Mouse (Mus musculus): ENCODE data around the gene Igfbp5.

The Igfbp5 gene

DNA sequence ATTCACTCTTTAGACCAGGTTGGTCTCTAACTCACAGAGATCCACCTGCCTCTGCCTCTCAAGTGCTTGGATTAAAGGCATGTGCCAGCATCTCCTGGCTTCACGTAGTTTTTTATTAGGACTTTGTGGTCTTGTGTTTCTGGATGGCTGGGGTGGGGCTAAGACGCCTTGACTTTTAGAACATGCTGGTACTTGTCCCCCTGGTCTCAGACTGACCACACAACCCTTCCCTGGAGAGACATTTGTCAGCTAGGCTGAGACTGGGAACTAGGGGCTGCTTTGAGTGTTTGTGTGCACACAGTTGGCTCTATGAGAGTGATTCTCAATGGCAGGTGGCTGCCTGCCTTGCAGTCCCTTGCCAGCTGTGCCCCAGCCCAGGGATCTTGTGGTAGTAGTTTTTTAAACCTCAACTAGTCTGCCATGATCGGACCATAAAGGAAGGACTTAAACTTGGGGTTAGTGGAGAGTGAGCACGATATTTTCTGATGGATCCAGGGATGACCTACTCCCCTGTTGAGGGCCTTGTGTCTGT, 26.8 kb downstream of the Igfbp5 start:
- in situ Hi-C loops (cut with MboI) = no loop called here

- in situ Hi-C loops (cut with MboI) = no loop called here
These were observed 30.0 kb downstream of the Igfbp5 start for GRCm38 (mm10) chr1:72844675-72845074.

DNA sequence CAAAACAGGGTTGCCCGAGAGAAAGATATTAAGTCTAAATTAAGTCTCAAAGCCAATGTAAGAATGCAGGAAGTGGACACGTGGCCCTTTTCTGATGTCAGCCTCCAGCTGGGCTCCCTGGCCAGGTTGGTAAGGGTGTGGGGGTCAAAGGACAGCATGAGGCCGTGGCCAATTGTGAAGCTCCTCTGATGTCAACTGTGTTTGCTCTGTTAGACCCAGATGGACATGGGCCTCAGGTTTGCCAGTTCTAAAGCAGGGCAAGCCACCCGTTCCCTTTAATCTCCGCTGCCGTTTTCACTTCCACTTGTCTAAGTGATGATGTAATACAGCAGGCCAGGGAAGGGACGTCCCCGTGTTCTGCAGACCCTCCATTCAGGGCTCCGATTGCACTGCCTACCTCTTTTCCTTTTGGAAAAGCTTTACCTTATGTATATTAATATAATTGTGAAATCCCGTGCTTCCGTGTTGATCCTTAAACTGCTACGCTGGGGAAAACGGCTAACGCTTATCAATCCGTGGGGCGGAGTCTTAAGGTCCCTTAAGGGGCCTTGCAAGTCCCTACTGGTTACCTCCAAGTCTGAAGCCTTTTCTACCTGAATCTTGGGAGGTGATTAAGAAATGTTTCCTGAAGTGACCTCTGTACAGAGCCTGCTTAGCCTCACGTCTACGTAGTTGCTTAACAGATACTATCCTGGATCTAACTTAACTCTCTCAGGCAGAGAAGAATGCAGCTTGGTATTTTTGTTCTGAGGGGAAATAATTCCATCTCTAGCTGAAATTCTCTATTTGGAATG, 31.8 kb downstream of the Igfbp5 start:
- in situ Hi-C loops (cut with MboI) = no loop called here

GRCm38 (mm10) chr1:72839791-72840190, 34.9 kb downstream of the Igfbp5 start:
- in situ Hi-C loops (cut with MboI) = no loop called here

DNA sequence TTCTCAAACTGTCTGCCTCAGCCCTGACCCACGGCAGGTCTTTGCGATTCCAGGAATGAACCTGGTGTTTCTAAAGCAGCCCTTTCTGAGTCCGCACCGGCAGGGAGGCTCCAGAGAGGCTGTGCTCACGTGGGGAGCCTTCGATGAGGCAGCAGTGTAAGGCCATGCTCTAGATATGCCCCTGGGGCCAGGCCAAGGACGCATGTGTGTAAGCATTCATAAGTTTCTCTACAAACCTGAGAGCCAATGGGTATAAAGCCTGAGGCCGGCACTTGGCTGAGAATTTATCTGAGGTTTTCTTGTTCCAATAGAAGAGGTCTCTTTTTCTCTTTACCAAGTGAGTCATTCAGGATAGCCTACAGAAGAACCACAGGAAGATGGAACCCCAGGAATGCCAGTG, 35.3 kb downstream of the Igfbp5 start:
- in situ Hi-C loops (cut with MboI) = no loop called here

DNA sequence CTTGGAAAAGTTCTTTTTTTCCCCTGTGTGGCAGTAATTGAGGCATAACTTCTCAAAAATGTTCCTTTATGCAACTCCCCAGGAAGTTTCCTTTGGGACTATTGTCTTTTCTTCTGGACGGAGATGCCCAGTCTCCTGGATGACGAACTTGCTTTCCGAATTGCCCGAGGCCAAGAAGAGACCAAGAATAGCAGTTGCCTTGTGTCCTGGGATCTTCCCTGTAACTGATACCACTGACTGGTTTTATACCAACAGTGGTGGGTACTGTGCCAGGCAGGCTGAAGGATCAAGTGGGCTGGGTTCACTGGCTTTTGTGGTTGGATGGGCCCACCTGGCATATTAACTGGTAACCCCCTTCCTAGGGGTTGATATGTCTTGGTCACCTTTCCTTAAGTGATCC, 41.1 kb downstream of the Igfbp5 start:
- in situ Hi-C loops (cut with MboI) = no loop called here

DNA sequence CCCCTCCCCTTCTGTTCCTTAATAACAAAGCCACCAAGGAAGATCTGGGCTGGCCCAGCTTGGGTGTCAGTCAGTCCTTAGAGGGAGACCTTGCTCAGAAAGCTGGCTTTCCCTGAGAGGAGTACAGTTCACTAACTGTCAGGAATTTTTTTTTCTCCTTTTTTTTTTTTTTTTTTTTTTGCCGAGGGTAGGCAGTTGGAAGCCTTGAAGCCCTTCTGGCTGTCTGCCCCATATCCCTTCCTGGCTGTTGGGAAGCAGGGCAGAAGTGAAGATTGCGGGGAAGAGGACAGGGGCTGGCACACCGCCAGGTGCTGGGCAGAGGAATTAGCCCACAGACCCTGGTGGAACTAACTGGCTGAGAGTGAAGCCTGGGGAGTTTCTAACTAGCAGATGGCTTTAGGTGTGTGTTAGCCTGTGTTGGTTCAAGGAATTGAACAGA, 42.0 kb downstream of the Igfbp5 start:
- in situ Hi-C loops (cut with MboI) = no loop called here

DNA sequence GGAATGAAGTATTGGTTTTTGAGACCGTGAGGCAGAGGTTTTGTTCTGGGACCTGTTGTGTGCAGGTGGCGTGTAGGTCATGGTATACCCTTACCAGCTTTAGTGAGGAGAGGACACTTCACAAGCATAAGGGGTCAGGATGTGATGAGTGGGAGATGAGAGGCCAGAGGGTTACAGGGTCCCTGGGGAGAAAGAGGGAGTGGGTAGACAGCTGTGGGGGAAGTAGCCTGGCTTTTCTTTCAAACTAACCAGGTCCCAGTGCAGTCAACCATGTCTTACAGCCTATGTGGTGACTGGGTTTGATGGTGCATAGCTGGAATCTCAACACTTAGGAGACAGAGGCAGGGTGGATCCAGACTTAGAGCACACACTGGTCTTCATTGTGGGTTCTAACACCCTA, 44.2 kb downstream of the Igfbp5 start:
- in situ Hi-C loops (cut with MboI) = no loop called here

DNA sequence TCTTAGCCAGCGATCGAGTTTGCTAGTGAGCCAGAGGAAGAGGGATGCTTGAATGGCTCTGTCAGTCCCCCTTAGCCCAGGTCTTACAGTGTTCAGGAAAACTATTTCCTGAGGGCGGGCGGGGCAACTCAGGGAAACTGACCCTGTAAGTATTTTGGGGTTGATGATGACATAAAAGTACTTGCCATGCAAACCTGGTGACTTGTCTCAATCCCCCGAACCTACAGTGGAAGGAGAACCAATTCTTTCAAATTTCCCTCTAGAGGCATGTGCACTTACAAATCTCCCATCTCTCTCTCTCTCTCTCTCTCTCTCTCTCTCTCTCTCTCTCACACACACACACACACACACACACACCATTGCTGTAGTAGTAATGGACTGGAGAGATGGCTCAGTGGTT, 45.8 kb downstream of the Igfbp5 start:
- in situ Hi-C loops (cut with MboI) = no loop called here

GRCm38 (mm10) chr1:72827411-72828315, 47.0 kb downstream of the Igfbp5 start:
- in situ Hi-C loops (cut with MboI) = no loop called here

DNA sequence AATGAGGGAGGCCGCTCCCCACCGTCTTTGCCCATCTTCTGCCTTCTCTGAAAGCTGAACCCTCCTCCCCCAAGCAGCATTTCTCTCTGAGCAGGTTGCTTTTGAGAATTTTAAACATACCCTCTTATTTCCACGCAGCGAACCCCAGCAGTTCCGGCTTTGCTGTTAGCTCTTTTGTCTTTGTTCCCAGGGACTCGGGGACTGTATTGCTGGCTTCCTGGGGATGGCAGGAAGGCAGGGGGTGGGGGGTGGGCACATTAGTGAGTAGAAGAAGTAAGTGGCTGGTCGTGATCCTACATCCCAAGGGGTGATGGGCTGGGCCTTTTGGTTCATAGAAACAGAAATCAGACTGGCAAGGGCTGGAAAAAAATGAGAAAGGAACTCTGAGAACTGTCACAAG, 47.8 kb downstream of the Igfbp5 start:
- in situ Hi-C loops (cut with MboI) = no loop called here

- in situ Hi-C loops (cut with MboI) = no loop called here
These were observed 48.2 kb downstream of the Igfbp5 start for GRCm38 (mm10) chr1:72826446-72826845.

DNA sequence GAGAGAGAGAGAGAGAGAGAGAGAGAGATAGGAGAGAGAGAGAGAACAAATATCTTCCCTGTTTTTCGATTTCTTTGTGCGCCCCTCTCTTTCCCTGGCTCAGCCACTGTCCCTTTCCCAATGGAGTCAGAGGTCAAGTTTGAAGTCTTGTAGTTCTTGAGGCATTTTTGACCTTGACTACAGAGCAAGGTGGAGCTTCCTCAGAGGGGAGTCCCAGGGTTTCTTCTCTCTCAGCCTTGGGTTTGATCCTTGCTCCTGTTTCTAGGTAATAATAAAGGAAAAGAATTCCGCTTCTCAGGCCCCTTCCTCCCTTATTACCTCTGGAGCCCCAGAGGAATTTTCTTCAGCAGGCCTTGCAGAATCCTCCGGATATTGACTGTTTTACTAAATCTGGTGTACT, 48.8 kb downstream of the Igfbp5 start:
- in situ Hi-C loops (cut with MboI) = no loop called here

GRCm38 (mm10) chr1:72825286-72825685, 49.4 kb downstream of the Igfbp5 start:
- in situ Hi-C loops (cut with MboI) = no loop called here

DNA sequence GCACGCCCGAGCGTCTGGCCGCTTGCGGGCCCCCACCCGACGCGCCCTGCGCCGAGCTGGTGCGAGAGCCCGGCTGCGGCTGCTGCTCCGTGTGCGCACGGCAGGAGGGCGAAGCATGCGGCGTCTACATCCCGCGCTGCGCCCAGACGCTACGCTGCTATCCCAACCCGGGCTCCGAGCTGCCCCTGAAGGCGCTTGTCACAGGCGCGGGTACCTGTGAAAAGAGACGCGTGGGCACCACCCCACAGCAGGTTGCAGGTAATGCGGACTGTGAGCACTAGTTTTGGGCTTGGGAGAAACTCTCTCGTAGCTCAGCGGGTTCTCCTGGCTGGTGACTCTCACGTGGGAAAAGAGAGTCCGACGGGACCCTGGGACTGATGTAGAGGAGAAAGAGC, 50.0 kb downstream of the Igfbp5 start:
- in situ Hi-C loops (cut with MboI) = no loop called here

- in situ Hi-C loops (cut with MboI) = no loop called here
These were observed 50.7 kb downstream of the Igfbp5 start, which contains the start of gene Igfbp2 for GRCm38 (mm10) chr1:72823751-72824706. Gene Igfbp2, plus strand, starts transcription at chr1:72824503.

GRCm38 (mm10) chr1:72822893-72823292, 51.8 kb downstream of the Igfbp5 start:
- in situ Hi-C loops (cut with MboI) = no loop called here

GRCm38 (mm10) chr1:72819995-72820394, 54.7 kb downstream of the Igfbp5 start:
- in situ Hi-C loops (cut with MboI) = no loop called here

GRCm38 (mm10) chr1:72815616-72816015, 59.1 kb downstream of the Igfbp5 start:
- in situ Hi-C loops (cut with MboI) = no loop called here

- in situ Hi-C loops (cut with MboI) = no loop called here
These were observed 59.5 kb downstream of the Igfbp5 start for GRCm38 (mm10) chr1:72815184-72815583.

GRCm38 (mm10) chr1:72813639-72814403, 60.9 kb downstream of the Igfbp5 start:
- in situ Hi-C loops (cut with MboI) = no loop called here
